Mouse (Mus musculus): ENCODE measurements around the gene Gm11565. TPM values are rescaled to one million over a fixed set of nuclear protein-coding genes. Genes with fewer than 3 reads are reported as not detected.
"Not testable (repeated sequence)": the region's sequence is repeated elsewhere in the genome, so short reads cannot be mapped to it uniquely, and the experiment has no call there.

Gm11565 gene
- total RNA-seq (2022), result not detected

DNA sequence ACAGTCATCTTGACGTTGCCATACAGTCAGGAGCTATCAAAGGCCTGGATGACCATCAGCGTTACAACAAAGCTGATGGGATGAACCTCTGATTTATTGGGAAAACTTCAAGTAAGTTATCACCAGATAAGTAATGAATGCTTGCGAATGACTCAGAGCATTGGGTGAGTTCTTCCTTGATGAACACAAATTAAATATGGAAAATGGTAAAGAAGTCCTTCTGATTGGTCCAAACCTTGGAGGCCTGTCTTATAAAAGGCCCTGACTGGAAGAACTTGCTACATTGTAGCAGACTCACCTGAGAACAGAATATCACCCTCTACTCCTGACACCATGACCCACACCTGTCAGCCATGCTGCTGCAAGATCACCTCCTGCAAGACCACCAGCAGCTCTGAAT lies at the start of gene Gm11565:
Gene Gm11565, plus strand, starts transcription at position 301 of the 400 bp plus-strand sequence.
- no peak for DNase-seq (ENCODE audit: low spot score)

DNA sequence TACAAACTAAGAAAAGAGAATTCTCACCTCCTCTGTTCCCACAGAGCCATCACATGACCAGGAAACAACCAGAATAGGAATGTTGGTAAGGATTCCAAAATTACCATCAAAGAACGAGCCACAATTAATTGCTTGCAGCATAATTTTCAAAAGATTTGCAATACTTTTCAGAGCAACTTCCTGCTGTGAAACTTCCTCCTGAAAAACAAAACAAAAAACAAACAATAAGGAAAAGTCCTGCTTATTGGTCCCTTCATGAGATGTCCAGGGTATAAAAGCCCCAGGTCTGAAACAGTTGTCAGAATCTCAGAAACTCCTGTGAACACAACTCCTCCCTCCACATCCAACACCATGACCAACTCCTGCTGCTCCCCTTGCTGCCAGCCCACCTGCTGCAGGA lies 41.5 kb upstream of the Gm11565 start, which contains the start of gene Krtap9-1:
Gene Krtap9-1, plus strand, starts transcription at position 301 of the 400 bp plus-strand sequence.
- not testable (repeated sequence) for DNase-seq (ENCODE audit: low spot score)

DNA sequence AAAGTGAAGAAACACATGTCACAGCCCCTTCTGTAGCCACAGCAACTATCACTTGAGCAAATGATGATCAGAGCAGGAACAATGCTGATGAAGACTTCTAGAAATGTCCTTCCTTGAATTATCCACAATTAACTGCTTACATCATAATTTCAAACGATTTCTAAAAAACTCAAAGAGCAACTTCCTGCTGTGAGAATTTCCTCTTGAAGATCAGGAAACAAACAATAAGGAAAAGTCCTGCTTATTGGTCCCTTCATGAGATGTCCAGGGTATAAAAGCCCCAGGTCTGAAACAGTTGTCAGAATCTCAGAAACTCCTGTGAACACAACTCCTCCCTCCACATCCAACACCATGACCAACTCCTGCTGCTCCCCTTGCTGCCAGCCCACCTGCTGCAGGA lies 35.7 kb upstream of the Gm11565 start, which contains the start of gene Gm11567:
Gene Gm11567, plus strand, starts transcription at position 301 of the 400 bp plus-strand sequence.
- DNase-seq (ENCODE audit: low spot score), result not testable (repeated sequence)

DNA sequence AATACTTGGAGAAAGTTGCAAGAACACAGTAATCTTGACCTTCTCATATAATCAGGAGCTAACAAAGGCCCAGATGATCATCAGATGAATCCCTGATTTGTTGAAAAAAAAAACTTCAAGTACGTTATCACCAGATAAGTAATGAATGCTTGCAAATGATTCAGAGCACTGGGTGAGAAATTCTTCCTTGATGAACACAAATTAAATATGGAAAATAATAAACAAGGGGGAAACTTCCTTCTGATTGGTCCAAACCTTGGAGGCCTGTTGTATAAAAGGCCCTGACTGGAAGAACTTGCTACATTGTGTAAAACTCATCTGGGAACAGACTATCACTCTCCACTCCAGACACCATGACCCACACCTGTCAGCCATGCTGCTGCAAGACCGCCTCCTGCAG lies 6.9 kb upstream of the Gm11565 start, which contains the start of gene Krtap31-1:
Gene Krtap31-1, plus strand, starts transcription at position 301 of the 400 bp plus-strand sequence.
- DNase-seq (ENCODE audit: low spot score), result no peak

DNA sequence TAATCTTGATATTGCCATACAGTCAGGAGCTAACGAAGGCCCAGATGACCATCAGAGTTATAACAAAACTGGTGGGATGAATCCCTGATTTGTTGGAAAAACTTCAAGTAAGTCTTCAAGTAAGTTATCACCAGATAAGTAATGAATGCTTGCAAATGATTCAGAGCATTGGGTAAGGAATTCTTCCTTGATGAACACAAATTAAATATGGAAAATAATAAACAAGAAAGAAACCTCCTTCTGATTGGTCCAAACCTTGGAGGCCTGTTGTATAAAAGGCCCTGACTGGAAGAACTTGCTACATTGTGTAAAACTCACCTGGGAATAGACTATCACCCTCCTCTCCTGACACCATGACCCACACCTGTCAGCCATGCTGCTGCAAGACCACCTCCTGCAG lies 21.4 kb downstream of the Gm11565 start, which contains the start of gene Krtap31-2:
Gene Krtap31-2, plus strand, starts transcription at position 301 of the 400 bp plus-strand sequence.
- no peak for DNase-seq (ENCODE audit: low spot score)

DNA sequence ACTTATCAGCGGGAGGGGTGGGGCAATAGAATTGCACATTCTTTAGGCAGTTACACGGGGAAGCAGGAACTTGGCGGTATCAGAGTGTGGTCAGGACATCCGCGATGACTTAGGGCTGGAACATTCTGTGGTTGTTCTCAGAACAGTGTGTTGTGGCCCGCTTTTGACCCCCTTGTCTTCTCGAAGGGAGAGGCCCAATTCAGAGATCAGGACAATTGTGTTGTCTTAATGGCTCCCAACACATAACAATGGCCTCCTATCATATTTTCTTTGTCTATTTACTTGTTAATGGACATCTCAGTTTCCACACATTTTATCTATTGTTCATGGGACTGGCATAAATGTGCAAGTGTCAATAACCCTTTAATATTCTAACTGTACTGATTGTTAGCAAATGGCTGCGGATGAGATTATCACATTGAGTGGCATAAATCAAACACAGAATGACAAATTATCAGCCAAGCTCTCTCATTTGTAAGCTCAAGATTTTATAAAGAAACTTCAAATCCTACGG lies 23.3 kb downstream of the Gm11565 start:
- no peak for DNase-seq (ENCODE audit: low spot score)

DNA sequence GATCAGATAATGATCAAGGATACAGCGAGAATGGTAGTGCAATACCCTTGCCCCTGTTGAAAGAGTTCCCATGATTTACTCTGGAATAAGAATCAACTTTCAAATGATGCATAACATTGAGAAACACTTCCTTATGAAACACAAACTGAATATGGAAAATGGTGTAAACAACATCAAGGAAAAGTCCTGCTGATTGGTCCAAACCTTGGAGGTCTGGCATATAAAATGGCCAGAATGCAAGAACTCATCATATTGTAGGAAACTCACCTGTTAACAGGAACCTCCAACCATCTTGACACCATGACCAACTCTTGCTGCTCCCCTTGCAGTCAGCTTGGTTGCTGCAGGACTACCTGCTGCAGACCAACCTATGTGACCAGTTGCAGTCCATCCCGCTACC lies 33.6 kb downstream of the Gm11565 start, which contains the start of gene Krtap9-5:
Gene Krtap9-5, plus strand, starts transcription at position 301 of the 400 bp plus-strand sequence.
- no peak for DNase-seq (ENCODE audit: low spot score)

DNA sequence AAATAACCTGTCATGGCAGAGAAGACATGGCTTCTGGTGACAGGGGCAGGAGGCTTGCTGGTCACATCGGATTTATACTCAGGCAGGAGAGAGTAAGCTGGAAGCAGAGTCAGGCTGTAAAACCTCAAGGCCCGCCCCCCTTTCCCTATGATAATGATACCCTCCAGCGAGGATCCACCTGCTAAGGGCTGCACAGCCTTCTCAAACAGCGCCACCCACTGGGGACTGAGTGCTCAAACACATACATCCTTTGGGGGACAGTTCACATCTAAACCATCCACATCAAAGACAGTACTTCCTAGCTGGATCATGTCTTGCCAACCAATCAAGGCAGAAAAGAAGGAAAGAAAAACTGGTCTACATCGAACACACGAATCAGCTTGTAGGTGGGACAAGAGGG lies 49.7 kb downstream of the Gm11565 start:
- DNase-seq (ENCODE audit: low spot score), result no peak

Other genes starting within 250 kb of the Gm11565 start
- not detected for gene Krtap4-6, start 248.8 kb upstream of the Gm11565 start, total RNA-seq (2022)
- gene Gm14190, start 224.0 kb upstream of the Gm11565 start, total RNA-seq (2022), result not detected
- gene Gm14180, start 180.5 kb upstream of the Gm11565 start, total RNA-seq (2022), result not detected
- gene Gm11595, start 141.8 kb upstream of the Gm11565 start, total RNA-seq (2022), result not detected
- not detected for gene Krtap4-8, start 134.0 kb upstream of the Gm11565 start, total RNA-seq (2022)
- gene Krtap4-9, start 129.6 kb upstream of the Gm11565 start, total RNA-seq (2022), result not detected
- gene Gm11596, start 121.3 kb upstream of the Gm11565 start, total RNA-seq (2022), result not detected
- not detected for gene Gm11569, start 115.8 kb upstream of the Gm11565 start, total RNA-seq (2022)
- gene Gm11554, start 110.3 kb upstream of the Gm11565 start, total RNA-seq (2022), result not detected
- gene Krtap4-13, start 104.9 kb upstream of the Gm11565 start, total RNA-seq (2022), result not detected
- gene Gm11564, start 99.1 kb upstream of the Gm11565 start, total RNA-seq (2022), result not detected
- not detected for gene 2300003K06Rik, start 76.7 kb upstream of the Gm11565 start, total RNA-seq (2022)
- not detected for gene Krtap4-16, start 63.1 kb upstream of the Gm11565 start, total RNA-seq (2022)
- gene Gm11568, start 56.8 kb upstream of the Gm11565 start, total RNA-seq (2022), result not detected
- gene Gm11559, start 50.3 kb upstream of the Gm11565 start, total RNA-seq (2022), result not detected
- not detected for gene Krtap9-1, start 41.4 kb upstream of the Gm11565 start, total RNA-seq (2022)
- not detected for gene Gm11567, start 35.6 kb upstream of the Gm11565 start, total RNA-seq (2022)
- not detected for gene Krtap31-1, start 6.8 kb upstream of the Gm11565 start, total RNA-seq (2022)
- gene Krtap31-2, start 21.5 kb downstream of the Gm11565 start, total RNA-seq (2022), result not detected
- not detected for gene Krtap9-5, start 33.7 kb downstream of the Gm11565 start, total RNA-seq (2022)
- not detected for gene Krtap29-1, start 64.3 kb downstream of the Gm11565 start, total RNA-seq (2022)
- gene Krtap16-1, start 71.8 kb downstream of the Gm11565 start, total RNA-seq (2022), result not detected
- not detected for gene Krtap17-1, start 79.2 kb downstream of the Gm11565 start, total RNA-seq (2022)
- not detected for gene Krt33a, start 101.5 kb downstream of the Gm11565 start, total RNA-seq (2022)
- not detected for gene Krt33b, start 115.1 kb downstream of the Gm11565 start, total RNA-seq (2022)
- gene Krt34, start 126.8 kb downstream of the Gm11565 start, total RNA-seq (2022), result not detected
- not detected for gene Krt31, start 135.8 kb downstream of the Gm11565 start, total RNA-seq (2022)
- not detected for gene Krt32, start 173.5 kb downstream of the Gm11565 start, total RNA-seq (2022)
- not detected for gene Krt35, start 181.5 kb downstream of the Gm11565 start, total RNA-seq (2022)
- not detected for gene Krt36, start 190.9 kb downstream of the Gm11565 start, total RNA-seq (2022)
- not detected for gene Krt13, start 206.8 kb downstream of the Gm11565 start, total RNA-seq (2022)
- gene Krt15, start 221.2 kb downstream of the Gm11565 start, total RNA-seq (2022), result under 1 TPM in 1 of 4 experiments, not detected in 3; 0.92 TPM
- gene Krt19, start 233.9 kb downstream of the Gm11565 start, total RNA-seq (2022), result 1 to 10 TPM; 4.6 to 9.6 (median 6.7) TPM